Mouse (Mus musculus): ENCODE data around the gene Gphn. TPM values are rescaled to one million over a fixed set of nuclear protein-coding genes. Genes with fewer than 3 reads are reported as not detected.

The Gphn gene
- polyA plus RNA-seq (2012; ENCODE audit: insufficient read depth, insufficient read length, missing spikeins) = 27.0 and 28.8 TPM in 2 replicates

DNA sequence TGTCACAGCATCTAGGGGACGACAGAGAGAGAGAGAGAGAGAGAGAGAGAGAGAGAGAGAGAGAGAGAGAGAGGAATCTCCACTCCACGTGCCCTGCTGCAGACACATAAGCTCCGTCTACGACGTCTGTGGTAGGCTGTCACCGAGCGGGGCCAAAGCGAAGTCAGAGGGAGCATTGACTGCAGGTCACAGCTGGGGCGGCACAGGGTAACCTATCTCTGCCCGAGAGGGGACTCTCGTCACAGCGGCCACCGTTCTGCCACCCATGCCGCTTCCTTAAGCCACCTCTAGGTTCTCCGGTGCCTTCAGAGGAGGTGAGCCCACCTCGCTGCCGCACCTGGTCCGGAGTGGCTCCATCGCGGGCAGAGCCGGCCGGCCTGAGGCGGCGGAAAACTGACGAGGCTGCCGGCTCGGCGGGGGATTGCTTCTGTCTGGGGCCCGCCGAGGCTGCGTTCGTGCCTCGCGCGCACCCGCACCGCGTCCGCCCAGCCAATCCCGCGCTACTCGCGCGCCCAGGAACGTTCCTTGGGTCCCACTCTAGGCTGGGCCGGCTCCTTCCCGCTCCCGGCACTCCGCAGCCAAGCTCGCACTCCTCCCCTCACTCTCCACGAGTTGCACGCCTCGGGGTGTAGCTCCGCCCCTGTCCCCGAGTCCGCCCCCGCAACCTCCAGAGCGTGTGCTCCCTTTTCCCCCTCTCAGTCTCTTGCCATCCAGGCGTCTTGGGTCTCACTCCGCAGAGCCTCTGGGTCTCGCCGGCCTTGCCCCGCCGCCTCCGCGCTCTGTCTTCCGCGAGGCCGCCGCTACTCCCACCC is at the start of gene Gphn:
TSS of gene Gphn (plus strand) at position 673 of the 812 bp plus-strand sequence.
- peak within 1 kb of the TSS; percentile 92 for H3K4me3 ChIP-seq (ENCODE audit: insufficient read depth, low read depth, low read length)
- peak within 1 kb of the TSS; percentile 68 for H3K27ac ChIP-seq (replicated peaks; ENCODE audit: low read depth, low read length)
- no peaks in the 10 kb centered on the region; the same call in 1 of the 2 replicates for H3K4me1 ChIP-seq (ENCODE audit: control insufficient read depth, insufficient read depth, insufficient read length, low read length)

GRCm38 (mm10) chr12:78181452-78181851 is 44.7 kb upstream of the Gphn start:
- Histone ChIP-seq H3K4me3 (ENCODE audit: insufficient read depth, low read depth, low read length) (no peak overlapping the region), H3K4me1 (ENCODE audit: control insufficient read depth, insufficient read depth, insufficient read length, low read length) (no peaks in the 10 kb centered on the region), H3K27ac (replicated peaks; ENCODE audit: low read depth, low read length) (no peak overlapping the region)

GRCm38 (mm10) chr12:78193942-78194341 is 32.2 kb upstream of the Gphn start, which contains the start of gene Gm6657:
TSS of gene Gm6657 (plus strand) at chr12:78194242.
- no peak within 1 kb of the TSS for H3K4me3 ChIP-seq (ENCODE audit: insufficient read depth, low read depth, low read length)
- no peak within 1 kb of the TSS for H3K27ac ChIP-seq (replicated peaks; ENCODE audit: low read depth, low read length)
- H3K4me1 ChIP-seq (ENCODE audit: control insufficient read depth, insufficient read depth, insufficient read length, low read length) = no peaks in the 10 kb centered on the region

DNA sequence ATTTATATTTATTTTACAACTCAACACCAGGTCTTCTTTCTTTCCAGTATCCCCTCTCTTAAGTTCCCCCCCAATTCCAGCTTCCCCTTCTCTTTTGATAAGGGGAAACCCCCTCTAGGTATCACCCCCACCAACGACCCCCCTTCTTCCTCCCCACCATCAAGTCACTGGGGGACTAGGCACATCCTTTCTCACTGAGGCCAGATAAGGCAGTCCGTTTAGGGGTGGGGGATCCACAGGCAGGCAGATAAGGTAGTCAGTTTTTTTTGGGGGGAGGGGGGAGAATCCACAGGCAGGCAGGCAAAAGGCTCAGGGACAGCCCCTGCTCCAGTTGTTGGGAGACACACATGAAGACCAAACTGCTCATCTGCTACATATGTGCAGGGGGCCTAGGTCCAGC is 30.8 kb upstream of the Gphn start:
- Histone ChIP-seq H3K4me1 (ENCODE audit: control insufficient read depth, insufficient read depth, insufficient read length, low read length) (no peaks in the 10 kb centered on the region), H3K27ac (replicated peaks; ENCODE audit: low read depth, low read length) (no peak overlapping the region), H3K4me3 (ENCODE audit: insufficient read depth, low read depth, low read length) (no peak overlapping the region)

DNA sequence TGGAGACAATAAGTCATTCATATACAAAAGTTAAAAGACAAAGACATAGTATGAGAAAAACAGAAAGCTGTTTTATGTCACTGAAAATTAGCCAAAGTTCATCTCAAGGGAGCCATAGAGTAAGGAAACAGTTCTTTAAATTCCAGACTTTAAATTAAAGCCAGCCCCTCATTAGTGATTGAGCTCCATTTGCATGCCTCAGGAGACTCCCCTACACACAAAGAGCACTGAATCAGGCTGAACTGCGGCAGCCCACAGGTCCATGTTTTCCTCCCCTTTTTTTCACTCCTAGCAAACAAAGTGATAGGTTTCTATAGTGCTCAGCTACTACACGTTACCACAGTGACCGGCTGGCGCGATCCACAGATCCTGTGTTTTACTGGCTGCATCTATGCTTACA is 22.5 kb upstream of the Gphn start:
- Histone ChIP-seq H3K4me3 (ENCODE audit: insufficient read depth, low read depth, low read length) (no peak overlapping the region), H3K4me1 (ENCODE audit: control insufficient read depth, insufficient read depth, insufficient read length, low read length) (no peaks in the 10 kb centered on the region), H3K27ac (replicated peaks; ENCODE audit: low read depth, low read length) (no peak overlapping the region)

DNA sequence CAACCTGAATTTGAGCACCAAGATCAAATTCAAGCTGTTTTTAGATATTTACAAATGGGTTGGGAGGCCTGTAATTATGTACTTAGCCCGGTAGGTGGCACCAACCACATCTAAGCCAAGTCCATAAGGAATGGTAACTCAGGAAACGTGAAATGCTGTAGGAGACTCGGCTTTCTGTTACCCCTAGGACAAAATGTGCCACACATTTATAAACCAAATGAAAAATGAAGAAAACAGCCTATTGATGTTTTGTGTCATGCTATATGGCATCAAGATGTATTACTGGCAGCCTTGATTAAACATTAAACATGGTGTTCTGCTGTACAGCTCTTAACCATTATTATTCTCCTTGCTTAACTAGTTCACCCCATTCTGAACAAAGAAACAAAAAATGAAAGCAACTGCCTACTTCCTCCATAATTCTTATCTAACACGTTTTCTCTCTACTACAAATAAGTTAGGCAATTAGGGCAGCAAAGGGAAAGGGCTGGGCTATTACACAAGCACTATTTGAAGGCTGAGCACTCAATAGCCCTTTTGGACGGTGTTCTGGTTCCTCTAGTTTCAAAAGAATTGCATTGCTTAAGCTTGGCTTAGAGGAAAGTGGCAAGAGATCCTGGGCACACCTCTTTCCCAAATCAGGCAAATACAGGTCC is 20.1 kb upstream of the Gphn start:
- no peak overlapping the region for H3K27ac ChIP-seq (replicated peaks; ENCODE audit: low read depth, low read length)
- no peak overlapping the region for H3K4me3 ChIP-seq (ENCODE audit: insufficient read depth, low read depth, low read length)
- H3K4me1 ChIP-seq (ENCODE audit: control insufficient read depth, insufficient read depth, insufficient read length, low read length) = no peaks in the 10 kb centered on the region

DNA sequence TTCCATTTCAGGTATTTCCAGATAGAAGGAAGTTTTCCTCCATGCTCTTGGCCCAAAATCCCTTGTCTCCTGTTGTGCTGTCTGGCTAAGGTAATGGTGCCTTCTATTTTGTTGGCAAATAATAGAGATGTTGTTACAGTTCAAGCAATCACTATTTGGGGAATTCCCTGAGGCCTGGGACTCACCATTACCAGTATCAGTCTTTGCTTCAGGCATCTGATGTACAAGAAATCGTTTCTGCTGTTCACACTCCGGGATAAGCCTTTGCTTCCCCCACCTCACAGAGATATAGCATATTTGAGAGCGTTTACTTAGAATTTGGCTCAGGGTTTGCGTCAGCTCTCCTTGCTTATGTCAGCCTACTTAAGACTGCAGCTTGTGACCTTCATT is 19.6 kb upstream of the Gphn start:
- no peak overlapping the region for H3K27ac ChIP-seq (replicated peaks; ENCODE audit: low read depth, low read length)

DNA sequence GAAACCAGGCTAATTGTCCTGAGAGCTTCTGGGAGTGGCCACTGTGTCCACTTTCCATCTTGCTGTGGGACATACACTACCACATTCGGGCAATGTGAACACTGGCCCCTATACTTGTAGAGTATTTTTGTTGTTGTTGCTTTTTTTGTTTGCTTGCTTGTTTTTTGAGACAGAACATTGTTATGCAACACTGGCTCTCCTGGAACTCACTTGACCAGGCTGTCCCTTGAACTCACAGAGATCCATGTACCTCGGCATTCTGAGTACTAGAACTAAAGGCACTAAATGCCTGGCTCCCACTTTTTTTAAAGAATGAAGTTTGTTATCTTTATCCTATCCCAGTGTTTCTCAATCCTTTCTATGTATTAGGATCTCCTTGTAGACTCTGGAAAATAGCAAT is 16.3 kb upstream of the Gphn start:
- Histone ChIP-seq H3K4me3 (ENCODE audit: insufficient read depth, low read depth, low read length) (no peak overlapping the region), H3K27ac (replicated peaks; ENCODE audit: low read depth, low read length) (no peak overlapping the region), H3K4me1 (ENCODE audit: control insufficient read depth, insufficient read depth, insufficient read length, low read length) (no peaks in the 10 kb centered on the region)

More for the DNA sequence above, 19.6 kb upstream of the Gphn start:
- H3K4me1 ChIP-seq (ENCODE audit: control insufficient read depth, insufficient read depth, insufficient read length, low read length) = no peaks in the 10 kb centered on the region
- H3K4me3 ChIP-seq (ENCODE audit: insufficient read depth, low read depth, low read length) = no peak overlapping the region

- Histone ChIP-seq H3K4me1 (ENCODE audit: control insufficient read depth, insufficient read depth, insufficient read length, low read length) (no peaks in the 10 kb centered on the region), H3K4me3 (ENCODE audit: insufficient read depth, low read depth, low read length) (no peak overlapping the region), H3K27ac (replicated peaks; ENCODE audit: low read depth, low read length) (no peak overlapping the region)
These were observed 10.7 kb upstream of the Gphn start for GRCm38 (mm10) chr12:78215490-78215889.

DNA sequence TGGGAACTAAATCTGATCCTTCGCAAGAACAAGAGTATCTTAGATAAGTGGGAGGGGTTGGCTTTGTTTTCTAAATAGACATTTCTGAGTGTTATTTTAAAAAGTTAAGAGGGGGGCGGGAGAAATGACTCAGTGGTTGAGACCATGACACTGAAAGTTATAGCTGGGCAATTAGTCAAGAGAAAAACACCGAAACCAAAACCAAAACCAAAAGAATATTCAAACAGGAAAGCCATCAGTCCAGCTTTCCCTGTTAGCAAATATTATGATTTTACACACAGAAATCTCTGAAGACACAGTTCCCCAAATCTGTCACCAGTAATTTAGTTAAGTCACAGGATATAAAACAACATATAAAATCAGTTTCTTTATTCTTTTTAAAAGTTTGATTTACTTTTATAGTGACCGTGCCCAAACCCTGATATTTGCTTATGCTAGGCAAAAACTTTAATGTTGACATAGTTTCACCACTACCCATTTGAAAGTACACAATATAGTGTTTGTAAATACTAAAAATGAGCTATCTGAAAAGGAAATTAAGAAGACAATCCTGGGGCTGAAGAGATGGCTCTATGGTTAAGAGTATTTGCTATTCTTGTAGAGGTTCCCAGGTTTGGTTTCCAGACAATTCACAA is 6.9 kb upstream of the Gphn start:
- peak overlapping the region; percentile 68 for H3K27ac ChIP-seq (replicated peaks; ENCODE audit: low read depth, low read length)
- peak overlapping the region; percentile 51 for H3K4me3 ChIP-seq (ENCODE audit: insufficient read depth, low read depth, low read length)
- H3K4me1 ChIP-seq (ENCODE audit: control insufficient read depth, insufficient read depth, insufficient read length, low read length) = no peaks in the 10 kb centered on the region

DNA sequence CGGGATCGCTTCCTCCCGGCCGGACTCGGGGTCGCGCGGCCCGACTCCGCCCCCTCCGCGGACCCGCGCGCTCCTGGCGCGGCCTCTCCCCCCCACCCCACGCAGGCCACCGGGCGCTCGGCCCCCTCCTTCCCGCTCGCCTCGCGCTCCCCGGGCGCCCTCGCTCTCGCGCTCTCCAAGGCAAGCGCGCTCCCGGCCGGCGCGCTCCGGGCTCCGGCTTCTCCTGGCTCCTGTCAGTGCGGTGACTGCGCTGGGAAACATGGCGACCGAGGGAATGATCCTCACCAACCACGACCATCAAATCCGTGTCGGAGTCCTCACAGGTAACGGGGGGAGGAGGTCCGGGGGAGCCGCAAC is 318 bp downstream of the Gphn start:
- Histone ChIP-seq H3K27ac (replicated peaks; ENCODE audit: low read depth, low read length) (peak overlapping the region; percentile 68), H3K4me3 (ENCODE audit: insufficient read depth, low read depth, low read length) (peak overlapping the region; percentile 92), H3K4me1 (ENCODE audit: control insufficient read depth, insufficient read depth, insufficient read length, low read length) (no peaks in the 10 kb centered on the region; the same call in 1 of the 2 replicates)

DNA sequence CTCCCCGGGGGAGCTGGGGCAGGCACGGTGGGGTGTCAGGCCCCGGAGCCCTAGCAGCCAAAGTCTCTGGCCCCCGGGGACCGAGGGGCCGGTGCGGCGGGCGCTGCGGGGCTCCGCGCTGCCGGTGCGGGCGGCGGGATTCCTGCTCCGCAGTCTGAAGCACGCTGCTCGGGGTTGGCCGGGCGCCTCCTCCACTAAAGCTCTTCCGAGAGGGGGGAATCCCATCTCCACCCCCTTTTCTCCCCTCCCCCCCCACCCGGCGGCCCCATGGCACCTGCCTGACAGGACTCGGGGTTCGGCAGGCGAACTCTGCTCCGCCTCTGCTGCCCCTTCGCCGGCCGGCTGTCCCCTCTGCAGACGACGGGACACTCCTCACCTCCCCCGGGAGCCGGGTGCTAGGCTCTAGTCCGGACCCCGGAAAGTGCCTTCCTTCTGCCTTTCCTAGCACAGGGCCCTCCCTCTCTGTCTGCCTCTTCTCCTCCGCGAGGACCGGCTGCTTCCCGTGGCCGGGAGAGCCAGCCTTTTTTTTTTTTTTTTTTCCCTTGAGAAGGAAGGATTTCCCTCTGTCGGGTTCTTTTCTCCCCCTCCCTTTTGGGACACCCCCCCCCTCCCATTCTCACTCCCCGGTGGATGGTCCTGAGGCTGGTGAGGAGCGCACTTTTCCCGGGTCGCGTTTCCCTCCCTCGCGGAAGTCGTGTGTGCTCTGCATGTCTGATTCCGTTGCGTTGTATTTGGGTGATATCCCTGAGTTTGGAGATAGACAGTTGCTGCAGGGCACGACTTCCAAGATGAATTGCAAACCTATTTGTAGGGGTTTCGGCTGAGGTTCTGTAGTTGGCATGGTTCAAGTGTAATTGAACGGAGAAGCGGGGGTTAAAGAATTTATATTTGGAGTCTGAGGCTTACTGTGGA is 1.1 kb downstream of the Gphn start:
- H3K27ac ChIP-seq (replicated peaks; ENCODE audit: low read depth, low read length) = peak overlapping the region; percentile 64
- H3K4me3 ChIP-seq (ENCODE audit: insufficient read depth, low read depth, low read length) = peak overlapping the region; percentile 92
- no peaks in the 10 kb centered on the region; the same call in 1 of the 2 replicates for H3K4me1 ChIP-seq (ENCODE audit: control insufficient read depth, insufficient read depth, insufficient read length, low read length)

DNA sequence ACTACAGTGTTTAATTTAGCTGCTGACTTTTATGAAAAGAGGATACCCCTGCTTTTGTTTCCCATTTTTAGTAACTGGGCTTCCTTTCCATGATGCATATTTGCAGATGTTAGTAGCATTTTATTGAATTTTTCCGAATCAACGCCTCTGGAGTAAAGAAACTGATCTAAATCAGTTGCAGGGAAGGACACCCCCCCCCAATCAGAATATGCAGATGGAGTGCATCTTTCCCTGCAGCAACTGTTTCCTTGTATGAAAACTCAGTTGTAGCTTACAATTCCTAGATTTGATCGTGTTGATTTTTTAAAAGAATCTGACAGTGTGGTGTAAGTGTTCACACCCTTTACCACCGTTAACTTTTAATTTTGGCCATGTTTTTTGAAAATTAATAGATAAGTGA is 2.0 kb downstream of the Gphn start:
- Histone ChIP-seq H3K4me1 (ENCODE audit: control insufficient read depth, insufficient read depth, insufficient read length, low read length) (no peaks in the 10 kb centered on the region; the same call in 1 of the 2 replicates), H3K4me3 (ENCODE audit: insufficient read depth, low read depth, low read length) (peak overlapping the region; percentile 27), H3K27ac (replicated peaks; ENCODE audit: low read depth, low read length) (no peak overlapping the region)

DNA sequence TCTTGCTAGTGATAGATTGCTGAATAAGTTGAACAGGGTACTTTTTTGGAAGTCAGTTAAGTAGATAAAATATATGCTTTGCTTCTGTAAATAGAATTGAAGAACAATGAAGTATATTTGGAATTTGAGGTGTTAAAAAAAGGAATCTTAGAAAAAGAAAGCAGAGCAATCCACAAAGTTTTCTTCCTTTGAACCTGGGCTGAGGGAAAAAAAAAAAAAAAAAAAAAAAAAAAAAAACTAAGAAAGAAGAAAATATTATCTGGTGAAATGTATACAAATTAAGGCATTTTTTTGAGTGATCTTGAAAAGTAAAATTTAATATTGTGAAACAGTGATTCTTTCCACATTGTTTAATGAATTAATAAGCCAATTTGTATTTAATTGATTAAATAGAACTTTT is 6.4 kb downstream of the Gphn start:
- Histone ChIP-seq H3K4me1 (ENCODE audit: control insufficient read depth, insufficient read depth, insufficient read length, low read length) (no peaks in the 10 kb centered on the region; the same call in 1 of the 2 replicates), H3K27ac (replicated peaks; ENCODE audit: low read depth, low read length) (no peak overlapping the region), H3K4me3 (ENCODE audit: insufficient read depth, low read depth, low read length) (no peak overlapping the region)
